Mouse (Mus musculus) MEL (cell line): ENCODE measurements around the gene Creb5. TPM values are rescaled to one million over a fixed set of nuclear protein-coding genes. Genes with fewer than 3 reads are reported as not detected.

Experiments used
- DNase-seq: peaks from one replicate; pipeline ENCODE4 v3.0.0; 2011; ENCODE audit warnings: low read depth, low spot score
- H3K27ac ChIP-seq: 2 replicates; pipeline ENCODE4 v1.5.1; 2012; ENCODE audit warnings: low read depth, mild to moderate bottlenecking, control low read depth, low read length, moderate library complexity; ENCODE audit not compliant: control insufficient read depth
- H3K27me3 ChIP-seq, 2 experiments: fragments of 150-350 bp in 1 of 2; sonication (generic) in 1 of 2; 2 replicates each; pipeline ENCODE4 v1.6.1; 2012; ENCODE audit warnings: low read length in 2 of 2, mild to moderate bottlenecking in 2 of 2, improper control_type of control experiment in 1 of 2, moderate library complexity in 1 of 2; ENCODE audit not compliant: insufficient read depth in 2 of 2, control insufficient read depth in 1 of 2
- H3K36me3 ChIP-seq, 2 experiments: 2 replicates each; pipeline ENCODE4 v1.6.1; 2012 to 2014; ENCODE audit warnings: low read length in 2 of 2, improper control_type of control experiment in 1 of 2, inconsistent platforms in 1 of 2, mild to moderate bottlenecking in 1 of 2; ENCODE audit not compliant: insufficient read depth in 2 of 2, control insufficient read depth in 1 of 2
- H3K4me1 ChIP-seq, 2 experiments: fragments of 150-350 bp in 1 of 2; sonication (generic) in 1 of 2; 2 replicates each; pipeline ENCODE4 v1.6.1; 2012; ENCODE audit warnings: low read length in 2 of 2, improper control_type of control experiment in 1 of 2, mild to moderate bottlenecking in 1 of 2; ENCODE audit not compliant: insufficient read depth in 2 of 2, control insufficient read depth in 1 of 2
- H3K4me3 ChIP-seq, 2 experiments: fragments of 150-350 bp in 1 of 2; sonication (generic) in 1 of 2; 2 replicates each; pipeline ENCODE4 v1.5.1; 2012; ENCODE audit warnings: low read depth in 2 of 2, low read length in 2 of 2, mild to moderate bottlenecking in 2 of 2, moderate library complexity in 2 of 2, control low read depth in 1 of 2, improper control_type of control experiment in 1 of 2; ENCODE audit not compliant: control insufficient read depth in 1 of 2, insufficient read depth in 1 of 2
- H3K79me2 ChIP-seq: 2 replicates; pipeline ENCODE4 v1.6.1; 2012; ENCODE audit warnings: mild to moderate bottlenecking, low read length, moderate library complexity; ENCODE audit not compliant: control insufficient read depth, poor library complexity, insufficient read depth
- H3K9ac ChIP-seq: 2 replicates; pipeline ENCODE4 v1.6.1; 2012; ENCODE audit warnings: low read depth, mild to moderate bottlenecking, control low read depth, low read length, moderate library complexity; ENCODE audit not compliant: control insufficient read depth, poor library complexity, severe bottlenecking
- H3K9me3 ChIP-seq: fragments of 150-350 bp; sonication (generic); replicated peaks from 2 replicates; pipeline ENCODE4 v1.6.1; 2012; ENCODE audit warnings: mild to moderate bottlenecking, low read length, improper control_type of control experiment, moderate library complexity; ENCODE audit not compliant: insufficient read depth
- BHLHE40 ChIP-seq: IDR thresholded peaks from 2 replicates; pipeline ENCODE4 v1.6.1; 2012; ENCODE audit warnings: low read depth, mild to moderate bottlenecking, inconsistent platforms, low read length, improper control_type of control experiment, borderline replicate concordance
- E2F4 ChIP-seq: IDR thresholded peaks from 2 replicates; pipeline ENCODE4 v1.6.1; 2011; ENCODE audit warnings: low read depth, low read length, improper control_type of control experiment, borderline replicate concordance
- ETS1 ChIP-seq: IDR thresholded peaks from 2 replicates; pipeline ENCODE4 v1.6.1; 2012; ENCODE audit warnings: low read depth, mild to moderate bottlenecking, inconsistent platforms, low read length, improper control_type of control experiment, moderate library complexity
- GABPA ChIP-seq: IDR thresholded peaks from 2 replicates; pipeline ENCODE4 v1.6.1; 2012; ENCODE audit warnings: low read depth, mild to moderate bottlenecking, inconsistent platforms, low read length, improper control_type of control experiment, moderate library complexity
- MAX ChIP-seq: IDR thresholded peaks from 2 replicates; pipeline ENCODE4 v1.6.1; 2011; ENCODE audit warnings: low read length, improper control_type of control experiment
- MAZ ChIP-seq: IDR thresholded peaks from 2 replicates; pipeline ENCODE4 v1.6.1; 2012; ENCODE audit warnings: low read depth, mild to moderate bottlenecking, inconsistent platforms, low read length, improper control_type of control experiment
- MXI1 ChIP-seq: IDR thresholded peaks from 2 replicates; pipeline ENCODE4 v1.6.1; 2011; ENCODE audit warnings: mild to moderate bottlenecking, low read depth, low read length, improper control_type of control experiment
- NELFE ChIP-seq: IDR thresholded peaks from 2 replicates; pipeline ENCODE4 v1.6.1; 2011; ENCODE audit warnings: low read depth, low read length, improper control_type of control experiment
- POLR2A ChIP-seq, 2 experiments: IDR thresholded peaks; 2 replicates each; pipeline ENCODE4 v1.6.1; 2011 to 2012; ENCODE audit warnings: low read length in 2 of 2, mild to moderate bottlenecking in 2 of 2, control low read depth in 1 of 2, improper control_type of control experiment in 1 of 2, low read depth in 1 of 2, moderate library complexity in 1 of 2; ENCODE audit not compliant: control insufficient read depth in 1 of 2, insufficient read depth in 1 of 2, poor library complexity in 1 of 2
- POLR2AphosphoS5 ChIP-seq: IDR thresholded peaks from 2 replicates; pipeline ENCODE4 v1.6.1; 2012; ENCODE audit warnings: low read depth, borderline replicate concordance, mild to moderate bottlenecking, inconsistent platforms, low read length, moderate library complexity, mixed read lengths
- RCOR1 ChIP-seq: IDR thresholded peaks from 2 replicates; pipeline ENCODE4 v1.6.1; 2012; ENCODE audit warnings: low read depth, mild to moderate bottlenecking, inconsistent platforms, low read length, improper control_type of control experiment
- TAL1 ChIP-seq: IDR thresholded peaks from 2 replicates; pipeline ENCODE4 v1.6.1; 2012; ENCODE audit warnings: mild to moderate bottlenecking, inconsistent platforms, low read length, moderate library complexity, mixed read lengths
- TBP ChIP-seq: IDR thresholded peaks from 2 replicates; pipeline ENCODE4 v1.8.0; 2011; ENCODE audit warnings: low read depth, low read length, improper control_type of control experiment
- TCF12 ChIP-seq: IDR thresholded peaks from 2 replicates; pipeline ENCODE4 v1.6.1; 2014; ENCODE audit warnings: low read depth, mild to moderate bottlenecking, inconsistent platforms, low read length, improper control_type of control experiment, moderate library complexity
- USF1 ChIP-seq: IDR thresholded peaks from 2 replicates; pipeline ENCODE4 v1.6.1; 2014; ENCODE audit warnings: low read depth, mild to moderate bottlenecking, inconsistent platforms, low read length, improper control_type of control experiment, moderate library complexity
- ZC3H11A ChIP-seq: IDR thresholded peaks from 2 replicates; pipeline ENCODE4 v1.6.1; 2012; ENCODE audit warnings: low read depth, mild to moderate bottlenecking, inconsistent platforms, low read length, improper control_type of control experiment
- ZMIZ1 ChIP-seq: IDR thresholded peaks from 2 replicates; pipeline ENCODE4 v1.6.1; 2012; ENCODE audit warnings: low read depth, mild to moderate bottlenecking, inconsistent platforms, low read length, improper control_type of control experiment, moderate library complexity
- ZNF384 ChIP-seq: IDR thresholded peaks from 2 replicates; pipeline ENCODE4 v1.6.1; 2012; ENCODE audit warnings: low read depth, mild to moderate bottlenecking, inconsistent platforms, low read length, improper control_type of control experiment
- polyA plus RNA-seq, 2 experiments: library from polyadenylated mRNA; stranded (reverse) in 1 of 2; unstranded in 1 of 2; fragments of >175 nt in 1 of 2; fragments of >200 nt in 1 of 2; gene quantifications; 2 replicates each; pipeline versions ENCODE4 v1.2.1 to v1.2.4; 2012; ENCODE audit warnings: low replicate concordance in 2 of 2, low read depth in 1 of 2; ENCODE audit not compliant: insufficient read length in 2 of 2, insufficient read depth in 1 of 2, missing spikeins in 1 of 2
- total RNA-seq: library from RNA; depleted of rRNA; stranded (reverse); fragments of 300-350 nt; gene quantifications from 2 replicates; pipeline ENCODE4 v1.2.3, GENCODE M21; 2012

Gene Creb5
- total and polyA plus RNA-seq, 3 experiments, result not detected

GRCm38 (mm10) chr6:53575191-53575590 lies 288.1 kb downstream of the Creb5 start:
- no peak overlapping the region for H3K27ac ChIP-seq
- no peak for DNase-seq
- no peak for TF ChIP-seq RCOR1
- H3K36me3 ChIP-seq, result no peaks in the 10 kb centered on the region
- no peak overlapping the region for H3K4me3 ChIP-seq
- no peaks in the 10 kb centered on the region for H3K27me3 ChIP-seq
- no peaks in the 10 kb centered on the region for H3K4me1 ChIP-seq
- H3K9ac ChIP-seq, result no peak overlapping the region
- no peaks in the 10 kb centered on the region for H3K79me2 ChIP-seq
- no peaks in the 10 kb centered on the region for H3K9me3 ChIP-seq

GRCm38 (mm10) chr6:53575836-53576235 lies 288.8 kb downstream of the Creb5 start:
- H3K27me3 ChIP-seq, result no peaks in the 10 kb centered on the region
- H3K79me2 ChIP-seq, result no peaks in the 10 kb centered on the region
- no peaks in the 10 kb centered on the region for H3K4me1 ChIP-seq
- no peak overlapping the region for H3K27ac ChIP-seq
- H3K9ac ChIP-seq, result no peak overlapping the region
- no peaks in the 10 kb centered on the region for H3K36me3 ChIP-seq
- DNase-seq, result no peak
- TF ChIP-seq TBP (no peak), ZNF384 (no peak), TAL1 (no peak), TCF12 (no peak), GABPA (no peak), RCOR1 (no peak), MAX (no peak), USF1 (no peak), ZC3H11A (no peak), MAZ (no peak), ZMIZ1 (no peak), E2F4 (no peak)
- no peaks in the 10 kb centered on the region for H3K9me3 ChIP-seq
- H3K4me3 ChIP-seq, result no peak overlapping the region

- Histone ChIP-seq H3K27ac (no peak overlapping the region), H3K4me1 (no peaks in the 10 kb centered on the region)
Measured at GRCm38 (mm10) chr6:53576841-53577240, 289.8 kb downstream of the Creb5 start.

More at GRCm38 (mm10) chr6:53576841-53577240, 289.8 kb downstream of the Creb5 start:
- H3K4me3 ChIP-seq, result no peak overlapping the region
- H3K36me3 ChIP-seq, result no peaks in the 10 kb centered on the region
- DNase-seq, result no peak
- no peaks in the 10 kb centered on the region for H3K9me3 ChIP-seq
- H3K9ac ChIP-seq, result no peak overlapping the region
- TF ChIP-seq GABPA (no peak), TAL1 (no peak), BHLHE40 (no peak), ETS1 (no peak), NELFE (no peak), MAZ (no peak), MXI1 (no peak), POLR2AphosphoS5 (no peak), POLR2A (IDR thresholded peaks at IDR 0.05; ENCODE audit: control insufficient read depth in 1 of 2, insufficient read depth in 1 of 2, low read depth in 1 of 2, low read length in 2 of 2, poor library complexity in 1 of 2) (no peak)
- H3K79me2 ChIP-seq, result no peaks in the 10 kb centered on the region
- H3K27me3 ChIP-seq, result no peaks in the 10 kb centered on the region
